Mouse (Mus musculus) CD4-positive helper T cell, adult 2 months (primary cell): ENCODE results near the gene Cyp2c65.
"Not testable (repeated sequence)": the region's sequence is repeated elsewhere in the genome, so short reads cannot be mapped to it uniquely, and the experiment has no call there.

Source experiments
- DNase-seq: peaks from one replicate; pipeline ENCODE4 v3.0.0-alpha.2; 2012; ENCODE audit warnings: low read depth, missing footprints, low spot score

Gene Cyp2c65

DNA sequence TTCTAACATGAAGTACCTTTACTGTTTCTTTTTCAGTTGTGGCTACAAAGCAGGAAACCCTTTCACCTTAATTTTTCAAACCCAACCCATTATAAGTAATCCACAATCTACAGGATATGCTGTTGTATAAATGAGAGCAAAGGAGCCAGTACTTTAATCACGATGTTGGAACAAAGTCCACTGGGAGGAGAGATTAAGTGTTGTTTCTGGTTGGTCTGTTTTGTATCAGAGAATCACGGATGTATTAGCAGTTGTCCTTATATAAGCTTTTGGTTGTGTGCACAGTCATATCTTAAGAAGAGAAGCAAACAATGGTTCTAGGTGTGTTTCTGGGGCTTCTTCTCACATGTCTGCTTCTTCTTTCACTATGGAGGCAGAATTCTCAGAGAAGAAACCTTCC lies at the start of gene Cyp2c65:
Cyp2c65 (plus strand) TSS at position 297 of the 400 bp plus-strand sequence.
- no peak for DNase-seq

DNA sequence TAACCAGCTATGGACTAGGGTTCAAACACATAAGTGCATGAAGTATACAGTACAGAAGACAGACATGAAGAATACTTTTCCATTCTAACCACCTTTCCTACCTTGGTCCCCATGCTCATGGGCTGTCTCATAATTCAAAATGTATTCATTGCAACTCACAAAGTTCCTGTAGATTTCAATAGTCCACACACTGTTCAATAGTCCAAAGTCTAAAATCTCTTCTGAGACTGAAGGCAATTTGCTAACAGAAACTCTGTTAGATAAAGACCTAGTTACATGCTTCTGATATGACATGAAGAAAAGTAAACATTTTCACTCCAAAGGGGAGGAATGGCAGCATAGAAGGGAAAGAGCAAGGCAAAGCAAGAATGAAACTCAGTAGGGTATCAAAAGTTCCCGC lies 2.9 kb upstream of the Cyp2c65 start:
- DNase-seq: no peak

DNA sequence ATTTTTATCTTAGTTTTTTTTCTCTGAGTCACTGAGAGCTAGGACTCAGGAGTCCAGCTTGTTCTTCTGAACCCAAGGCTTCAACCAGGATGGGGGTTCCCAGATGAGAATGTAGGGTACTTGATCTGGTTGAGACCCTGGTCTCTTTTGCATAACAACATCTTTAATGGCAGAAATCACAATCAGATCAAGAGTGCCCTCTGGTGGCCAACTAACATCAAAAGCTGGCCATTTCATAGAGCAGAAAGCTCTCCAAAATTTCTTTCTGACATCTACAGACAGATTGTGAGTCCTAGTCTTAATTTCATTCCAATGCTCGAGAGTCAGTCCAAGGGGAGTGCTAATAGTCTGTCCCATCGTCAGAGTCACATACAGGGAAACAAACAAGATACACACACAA lies 38.0 kb downstream of the Cyp2c65 start:
- DNase-seq: not testable (repeated sequence)

DNA sequence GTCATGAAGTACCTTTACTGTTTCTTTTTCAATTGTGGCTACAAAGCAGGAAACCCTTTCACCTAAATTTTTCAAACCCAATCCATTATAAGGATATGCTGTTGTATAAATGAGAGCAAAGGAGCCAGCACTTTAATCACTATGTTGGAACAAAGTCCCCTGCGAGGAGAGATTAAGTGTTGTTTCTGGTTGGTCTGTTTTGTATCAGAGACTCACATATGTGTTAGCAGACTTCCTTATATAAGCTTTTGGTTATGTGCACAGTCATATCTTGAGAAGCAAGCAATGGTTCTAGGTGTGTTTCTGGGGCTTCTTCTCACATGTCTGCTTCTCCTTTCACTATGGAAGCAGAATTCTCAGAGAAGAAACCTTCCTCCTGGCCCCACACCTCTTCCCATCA lies 52.8 kb downstream of the Cyp2c65 start, which contains the start of gene Cyp2c66:
Cyp2c66 (plus strand) TSS at position 255 of the 400 bp plus-strand sequence.
- DNase-seq: no peak
